Mouse (Mus musculus) embryonic facial prominence, embryonic 11.5 days (tissue): ENCODE measurements around the gene Casp8ap2. TPM values are rescaled to one million over a fixed set of nuclear protein-coding genes. Genes with fewer than 3 reads are reported as not detected.

ENCODE experiments used
- ATAC-seq: fragments of 200-750 bp; cut with Nextera tagmentation; replicated peaks from 2 replicates; pipeline ENCODE4 v1.8.0; 2017; ENCODE audit warnings: low read depth; ENCODE audit not compliant: insufficient number of reproducible peaks, low FRiP score, low TSS enrichment
- DNase-seq: peaks from one replicate; pipeline ENCODE4 v3.0.0-alpha.2; 2015; ENCODE audit warnings: low spot score
- H3K27ac ChIP-seq: fragments of 300-500 bp; sonication (generic); replicated peaks from 2 replicates; pipeline ENCODE4 v1.5.1; 2014; ENCODE audit warnings: mild to moderate bottlenecking, low read depth, low read length, control low read depth
- H3K27me3 ChIP-seq: fragments of 300-500 bp; sonication (generic); 2 replicates; pipeline ENCODE4 v1.6.1; 2014; ENCODE audit warnings: mild to moderate bottlenecking, low read length, moderate library complexity, mixed read lengths; ENCODE audit not compliant: control insufficient read depth, insufficient read depth
- H3K36me3 ChIP-seq: fragments of 300-500 bp; sonication (generic); replicated peaks from 2 replicates; pipeline ENCODE4 v1.6.1; 2014; ENCODE audit warnings: low read depth, mild to moderate bottlenecking, low read length, moderate library complexity, mixed read lengths; ENCODE audit not compliant: control insufficient read depth, insufficient read depth
- H3K4me1 ChIP-seq: fragments of 300-500 bp; sonication (generic); 2 replicates; pipeline ENCODE4 v1.6.1; 2014; ENCODE audit warnings: low read length, mixed read lengths; ENCODE audit not compliant: control insufficient read depth, insufficient read depth
- H3K4me2 ChIP-seq: fragments of 300-500 bp; sonication (generic); 2 replicates; pipeline ENCODE4 v1.6.1; 2014; ENCODE audit warnings: low read depth, mild to moderate bottlenecking, control low read depth, low read length, moderate library complexity
- H3K4me3 ChIP-seq: fragments of 300-500 bp; sonication (generic); 2 replicates; pipeline ENCODE4 v1.5.1; 2014; ENCODE audit warnings: low read depth, low read length, control low read depth
- H3K9ac ChIP-seq: fragments of 300-500 bp; sonication (generic); replicated peaks from 2 replicates; pipeline ENCODE4 v1.6.1; 2014; ENCODE audit warnings: mild to moderate bottlenecking, control low read depth, low read length
- H3K9me3 ChIP-seq: fragments of 300-500 bp; sonication (generic); replicated peaks from 2 replicates; pipeline ENCODE4 v1.6.1; 2016; ENCODE audit warnings: mild to moderate bottlenecking, low read length, inconsistent platforms, mixed read lengths; ENCODE audit not compliant: control insufficient read depth
- WGBS: fragments of 180-500 bp; shearing (Covaris S2); extraction: QIAGEN DNeasy Blood & Tissue Kit; methylation state at CpG from one replicate; pipeline ENCODE4 v1.1.7; 2014; 5-methylcytosine and 5-hydroxymethylcytosine counted together
- polyA plus RNA-seq: library from polyadenylated mRNA; unstranded; fragments of >200 nt; fragmentation: Nextera tagmentation; extraction: Ambion mirVana; gene quantifications from 2 replicates; pipeline ENCODE4 v1.2.1, GENCODE M21; 2014

The Casp8ap2 gene
- polyA plus RNA-seq, 1 experiment from 2014 or later, result 81.1 TPM

GRCm38 (mm10) chr4:32602660-32603059 is 12.6 kb upstream of the Casp8ap2 start, which contains the start of gene Gja10:
Gja10 (minus strand) TSS chr4:32602760.
- ATAC-seq (no peak), DNase-seq (no peak)
- Histone ChIP-seq H3K27me3 (no peaks in the 10 kb centered on the region), H3K9ac (no peak within 1 kb of the TSS), H3K4me2 (no peak within 1 kb of the TSS), H3K9me3 (no peaks in the 10 kb centered on the region), H3K27ac (no peak within 1 kb of the TSS), H3K36me3 (no peaks in the 10 kb centered on the region), H3K4me1 (no peaks in the 10 kb centered on the region), H3K4me3 (no peak within 1 kb of the TSS)
- WGBS, result 72% methylated on average over 3 of the region's 3 CpGs

- Histone ChIP-seq H3K9ac (no peak overlapping the region), H3K27me3 (no peaks in the 10 kb centered on the region), H3K9me3 (no peaks in the 10 kb centered on the region), H3K4me3 (no peak overlapping the region), H3K4me1 (no peaks in the 10 kb centered on the region), H3K4me2 (no peak overlapping the region), H3K36me3 (no peaks in the 10 kb centered on the region), H3K27ac (no peak overlapping the region)
- DNase-seq (no peak), ATAC-seq (no peak)
Measured at GRCm38 (mm10) chr4:32621637-32622036, 6.4 kb downstream of the Casp8ap2 start.

- WGBS, result 74% methylated on average over 5 of the region's 5 CpGs
- Histone ChIP-seq H3K4me3 (no peak overlapping the region), H3K36me3 (no peaks in the 10 kb centered on the region; the same call in none of the 2 replicates), H3K4me2 (no peak overlapping the region), H3K4me1 (no peaks in the 10 kb centered on the region), H3K9ac (no peak overlapping the region), H3K27ac (no peak overlapping the region), H3K27me3 (no peaks in the 10 kb centered on the region), H3K9me3 (no peaks in the 10 kb centered on the region)
- ATAC-seq (no peak), DNase-seq (no peak)
Measured at GRCm38 (mm10) chr4:32651669-32652068, 36.4 kb downstream of the Casp8ap2 start.

GRCm38 (mm10) chr4:32656146-32656904 is 41.1 kb downstream of the Casp8ap2 start:
- Histone ChIP-seq H3K27me3 (no peaks in the 10 kb centered on the region), H3K4me3 (peak overlapping the region; percentile 95), H3K4me1 (no peaks in the 10 kb centered on the region), H3K4me2 (peak overlapping the region; percentile 48), H3K9me3 (no peaks in the 10 kb centered on the region), H3K27ac (peak overlapping the region; percentile 53; the same call in 1 of the 2 replicates), H3K36me3 (no peaks in the 10 kb centered on the region; the same call in none of the 2 replicates), H3K9ac (peak overlapping the region; percentile 48; the same call in 1 of the 2 replicates)
- peak; percentile 6 for DNase-seq
- 55% methylated on average over 11 of the region's 11 CpGs for WGBS
- ATAC-seq, result no peak

GRCm38 (mm10) chr4:32656918-32657662 is 41.8 kb downstream of the Casp8ap2 start, which contains the start of gene Mdn1:
Mdn1 (plus strand) TSS chr4:32657119.
- Histone ChIP-seq H3K27me3 (no peaks in the 10 kb centered on the region), H3K36me3 (no peaks in the 10 kb centered on the region; the same call in none of the 2 replicates), H3K9me3 (no peaks in the 10 kb centered on the region), H3K27ac (peak within 1 kb of the TSS; percentile 53; the same call in 1 of the 2 replicates), H3K4me1 (no peaks in the 10 kb centered on the region), H3K4me2 (peak within 1 kb of the TSS; percentile 58), H3K4me3 (peak within 1 kb of the TSS; percentile 95), H3K9ac (peak within 1 kb of the TSS; percentile 62)
- ATAC-seq (peak; percentile 63), DNase-seq (peak; percentile 97)
- under 1% methylated on average over 68 of the region's 68 CpGs for WGBS

- ATAC-seq (no peak), DNase-seq (no peak)
- Histone ChIP-seq H3K36me3 (no peaks in the 10 kb centered on the region; the same call in 1 of the 2 replicates), H3K4me1 (no peaks in the 10 kb centered on the region), H3K4me2 (no peak overlapping the region), H3K27ac (no peak overlapping the region), H3K4me3 (no peak overlapping the region), H3K9ac (no peak overlapping the region), H3K27me3 (no peaks in the 10 kb centered on the region), H3K9me3 (no peaks in the 10 kb centered on the region)
- WGBS, result 88% methylated on average over 4 of the region's 4 CpGs
Measured at GRCm38 (mm10) chr4:32665843-32666242, 50.6 kb downstream of the Casp8ap2 start.

GRCm38 (mm10) chr4:32668291-32668690 is 53.0 kb downstream of the Casp8ap2 start:
- Histone ChIP-seq H3K36me3 (peaks cover 3% of the 10 kb centered on the region), H3K4me1 (no peaks in the 10 kb centered on the region), H3K4me3 (no peak overlapping the region), H3K9ac (no peak overlapping the region), H3K27me3 (no peaks in the 10 kb centered on the region), H3K9me3 (no peaks in the 10 kb centered on the region), H3K4me2 (no peak overlapping the region), H3K27ac (no peak overlapping the region)
- DNase-seq, result no peak
- ATAC-seq, result no peak
- WGBS, result 82% methylated on average over 1 of the region's 1 CpGs

- H3K4me3 ChIP-seq, result no peak overlapping the region
- no peak overlapping the region for H3K4me2 ChIP-seq
- H3K27ac ChIP-seq, result no peak overlapping the region
- no peaks in the 10 kb centered on the region for H3K4me1 ChIP-seq
- WGBS, result 88% methylated on average over 2 of the region's 2 CpGs
- DNase-seq (no peak), ATAC-seq (no peak)
- H3K36me3 ChIP-seq, result peaks cover 3% of the 10 kb centered on the region
- H3K9ac ChIP-seq, result no peak overlapping the region
- H3K9me3 ChIP-seq, result no peaks in the 10 kb centered on the region
- no peaks in the 10 kb centered on the region for H3K27me3 ChIP-seq
Measured at GRCm38 (mm10) chr4:32669825-32670224, 54.6 kb downstream of the Casp8ap2 start.
